Mouse (Mus musculus) lung, adult 2 months (tissue): ENCODE data around the gene Kif27.

Source experiments
- CTCF ChIP-seq: fragments of 200-500 bp; IDR thresholded peaks from 2 replicates; pipeline ENCODE4 v1.5.1; 2011; ENCODE audit warnings: mild to moderate bottlenecking, low read length, control low read depth; ENCODE audit not compliant: insufficient read depth
- POLR2A ChIP-seq: fragments of 200-500 bp; IDR thresholded peaks from 2 replicates; pipeline ENCODE4 v1.6.1; 2011; ENCODE audit warnings: low read depth, mild to moderate bottlenecking, control low read depth, low read length, borderline replicate concordance; ENCODE audit errors: extremely low read depth

GRCm38 (mm10) chr13:58344505-58344904 is 14.4 kb downstream of the Kif27 start:
- TF ChIP-seq CTCF (no peak), POLR2A (no peak)
